Mouse (Mus musculus) forebrain, embryonic 16.5 days (tissue): ENCODE data around the gene Foxi1. TPM values are rescaled to one million over a fixed set of nuclear protein-coding genes. Genes with fewer than 3 reads are reported as not detected.

Experiments
- ATAC-seq: fragments of 200-750 bp; cut with Nextera tagmentation; 2 replicates; pipeline ENCODE4 v1.8.0; 2017; ENCODE audit warnings: mild to moderate bottlenecking, moderate library complexity
- H3K27ac ChIP-seq: fragments of 300-500 bp; sonication (generic); 2 replicates; pipeline ENCODE4 v1.5.1; 2014; ENCODE audit warnings: low read length, control low read depth
- H3K27me3 ChIP-seq: fragments of 300-500 bp; sonication (generic); replicated peaks from 2 replicates; pipeline ENCODE4 v1.6.1; 2014; ENCODE audit warnings: low read length; ENCODE audit not compliant: control insufficient read depth, insufficient read depth
- H3K36me3 ChIP-seq: fragments of 300-500 bp; sonication (generic); 2 replicates; pipeline ENCODE4 v1.6.1; 2014; ENCODE audit not compliant: control insufficient read depth, insufficient read depth
- H3K4me1 ChIP-seq: fragments of 300-500 bp; sonication (generic); replicated peaks from 2 replicates; pipeline ENCODE4 v1.6.1; 2014; ENCODE audit warnings: low read length; ENCODE audit not compliant: control insufficient read depth, insufficient read depth
- H3K4me2 ChIP-seq: fragments of 300-500 bp; sonication (generic); 2 replicates; pipeline ENCODE4 v1.6.1; 2014; ENCODE audit warnings: mild to moderate bottlenecking, low read length, control low read depth
- H3K4me3 ChIP-seq: fragments of 300-500 bp; sonication (generic); replicated peaks from 2 replicates; pipeline ENCODE4 v1.5.1; 2014; ENCODE audit warnings: mild to moderate bottlenecking, low read length, control low read depth
- H3K9ac ChIP-seq: fragments of 300-500 bp; sonication (generic); replicated peaks from 2 replicates; pipeline ENCODE4 v1.6.1; 2014; ENCODE audit warnings: low read depth, low read length, control low read depth
- H3K9me3 ChIP-seq: fragments of 300-500 bp; sonication (generic); 2 replicates; pipeline ENCODE4 v1.6.1; 2016; ENCODE audit warnings: low read length; ENCODE audit not compliant: control insufficient read depth
- WGBS: fragments of 180-500 bp; shearing (Covaris S2); extraction: QIAGEN DNeasy Blood & Tissue Kit; methylation state at CpG from one replicate; pipeline ENCODE4 v1.1.7; 2014; 5-methylcytosine and 5-hydroxymethylcytosine counted together
- polyA plus RNA-seq: library from polyadenylated mRNA; unstranded; fragments of >200 nt; fragmentation: Nextera tagmentation; extraction: Ambion mirVana; gene quantifications from 2 replicates; pipeline ENCODE4 v1.2.1, GENCODE M21; 2015

Gene Foxi1
- polyA plus RNA-seq, 1 experiment from 2014 or later: not detected

- Histone ChIP-seq H3K27me3 (no peaks in the 10 kb centered on the region), H3K36me3 (no peaks in the 10 kb centered on the region), H3K4me2 (no peak overlapping the region), H3K9me3 (no peaks in the 10 kb centered on the region), H3K4me1 (no peaks in the 10 kb centered on the region), H3K9ac (no peak overlapping the region), H3K27ac (no peak overlapping the region), H3K4me3 (no peak overlapping the region)
- ATAC-seq: no peak; the same call in 1 of the 2 replicates
- WGBS: 18% methylated on average over 5 of the region's 5 CpGs
Measured at GRCm38 (mm10) chr11:34212853-34213252, 5.0 kb upstream of the Foxi1 start.

GRCm38 (mm10) chr11:34202769-34203168, 5.1 kb downstream of the Foxi1 start:
- Histone ChIP-seq H3K36me3 (no peaks in the 10 kb centered on the region), H3K4me1 (no peaks in the 10 kb centered on the region), H3K4me2 (no peak overlapping the region), H3K27me3 (no peaks in the 10 kb centered on the region), H3K9me3 (no peaks in the 10 kb centered on the region), H3K4me3 (no peak overlapping the region), H3K9ac (no peak overlapping the region), H3K27ac (no peak overlapping the region)
- no peak for ATAC-seq
- 46% methylated on average over 1 of the region's 1 CpGs for WGBS

GRCm38 (mm10) chr11:34195142-34195541, 12.7 kb downstream of the Foxi1 start:
- Histone ChIP-seq H3K27me3 (no peaks in the 10 kb centered on the region), H3K4me3 (no peak overlapping the region), H3K36me3 (no peaks in the 10 kb centered on the region), H3K9ac (no peak overlapping the region), H3K27ac (no peak overlapping the region), H3K9me3 (no peaks in the 10 kb centered on the region), H3K4me2 (no peak overlapping the region), H3K4me1 (no peaks in the 10 kb centered on the region)
- no peak for ATAC-seq
- 95% methylated on average over 3 of the region's 3 CpGs for WGBS

- WGBS: 64% methylated on average over 9 of the region's 9 CpGs
- no peaks in the 10 kb centered on the region for H3K9me3 ChIP-seq
- no peaks in the 10 kb centered on the region for H3K4me1 ChIP-seq
- no peak overlapping the region for H3K4me2 ChIP-seq
- H3K4me3 ChIP-seq: no peak overlapping the region
- H3K27me3 ChIP-seq: no peaks in the 10 kb centered on the region
- H3K36me3 ChIP-seq: no peaks in the 10 kb centered on the region
- H3K9ac ChIP-seq: no peak overlapping the region
- no peak for ATAC-seq
- H3K27ac ChIP-seq: no peak overlapping the region
Measured at GRCm38 (mm10) chr11:34194158-34194941, 13.5 kb downstream of the Foxi1 start.

DNA sequence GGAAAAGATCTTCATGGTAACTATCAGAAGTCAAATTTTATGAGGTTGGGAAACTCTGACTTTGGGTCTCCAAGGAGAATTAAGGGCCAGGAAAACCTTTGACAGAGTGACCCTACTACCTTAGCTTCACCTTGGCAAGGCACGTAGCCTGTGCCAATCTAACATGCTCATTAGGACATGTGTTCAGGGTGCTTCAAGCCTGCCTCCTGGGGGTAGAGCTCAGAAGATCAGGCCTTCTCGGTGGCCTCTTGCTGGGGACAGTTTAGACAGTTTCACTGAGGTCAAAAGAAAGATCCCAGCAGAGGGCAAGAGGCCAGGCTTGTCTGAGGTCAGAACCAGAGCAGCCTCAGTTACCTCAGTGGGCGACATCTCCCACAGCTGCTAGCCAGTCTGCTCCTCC, 14.2 kb downstream of the Foxi1 start:
- Histone ChIP-seq H3K27ac (no peak overlapping the region), H3K9ac (no peak overlapping the region), H3K4me1 (no peaks in the 10 kb centered on the region), H3K4me2 (no peak overlapping the region), H3K9me3 (no peaks in the 10 kb centered on the region), H3K36me3 (no peaks in the 10 kb centered on the region), H3K27me3 (no peaks in the 10 kb centered on the region), H3K4me3 (no peak overlapping the region)
- no peak for ATAC-seq
- 66% methylated on average over 3 of the region's 3 CpGs for WGBS

GRCm38 (mm10) chr11:34184266-34184665, 23.6 kb downstream of the Foxi1 start:
- 70% methylated on average over 2 of the region's 2 CpGs for WGBS
- H3K4me3 ChIP-seq: no peak overlapping the region

GRCm38 (mm10) chr11:34181214-34182117, 26.4 kb downstream of the Foxi1 start:
- Histone ChIP-seq H3K4me1 (peaks cover 6% of the 10 kb centered on the region; the same call in 1 of the 2 replicates), H3K4me3 (no peak overlapping the region), H3K27ac (no peak overlapping the region), H3K4me2 (no peak overlapping the region), H3K9me3 (no peaks in the 10 kb centered on the region), H3K36me3 (no peaks in the 10 kb centered on the region), H3K27me3 (no peaks in the 10 kb centered on the region), H3K9ac (no peak overlapping the region)
- 28% methylated on average over 8 of the region's 8 CpGs for whole genome bisulfite sequencing
- peak; percentile 67 for ATAC-seq

More at GRCm38 (mm10) chr11:34184266-34184665, 23.6 kb downstream of the Foxi1 start:
- no peaks in the 10 kb centered on the region for H3K36me3 ChIP-seq
- no peak for ATAC-seq
- no peak overlapping the region for H3K9ac ChIP-seq
- H3K27me3 ChIP-seq: no peaks in the 10 kb centered on the region
- H3K9me3 ChIP-seq: no peaks in the 10 kb centered on the region
- H3K4me2 ChIP-seq: no peak overlapping the region
- H3K4me1 ChIP-seq: peaks cover 6% of the 10 kb centered on the region; the same call in 1 of the 2 replicates
- H3K27ac ChIP-seq: no peak overlapping the region

GRCm38 (mm10) chr11:34178752-34179151, 29.1 kb downstream of the Foxi1 start:
- Histone ChIP-seq H3K4me1 (peaks cover 6% of the 10 kb centered on the region; the same call in 1 of the 2 replicates), H3K27me3 (no peaks in the 10 kb centered on the region), H3K4me3 (no peak overlapping the region), H3K36me3 (no peaks in the 10 kb centered on the region), H3K9me3 (no peaks in the 10 kb centered on the region), H3K9ac (no peak overlapping the region), H3K4me2 (no peak overlapping the region), H3K27ac (no peak overlapping the region)
- ATAC-seq: no peak
- 81% methylated on average over 2 of the region's 2 CpGs for WGBS

DNA sequence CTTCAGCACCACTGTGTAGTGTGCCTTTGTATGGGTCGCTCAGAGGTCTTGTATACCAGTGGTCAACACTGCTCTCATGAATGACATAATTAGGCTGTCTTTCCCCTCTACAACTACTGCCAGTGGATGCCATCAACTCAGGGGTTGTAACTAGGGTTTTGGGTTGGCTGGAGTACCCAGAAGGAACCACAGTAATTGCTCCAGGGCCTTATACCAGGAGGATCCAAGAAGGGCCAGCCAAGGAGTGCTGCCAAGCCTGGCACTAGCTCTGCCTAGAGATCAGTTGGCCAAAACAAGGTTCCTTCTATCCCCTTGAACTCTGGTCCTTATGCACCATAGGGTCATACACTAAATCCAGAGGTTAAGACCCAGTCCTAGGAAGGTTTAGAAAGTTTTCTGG, 31.5 kb downstream of the Foxi1 start:
- no peak overlapping the region for H3K27ac ChIP-seq
- H3K4me2 ChIP-seq: no peak overlapping the region
- 75% methylated on average over 1 of the region's 1 CpGs for WGBS
- no peak for ATAC-seq
- no peak overlapping the region for H3K4me3 ChIP-seq
- H3K36me3 ChIP-seq: no peaks in the 10 kb centered on the region
- H3K4me1 ChIP-seq: no peaks in the 10 kb centered on the region; the same call in 1 of the 2 replicates
- no peak overlapping the region for H3K9ac ChIP-seq
- H3K27me3 ChIP-seq: no peaks in the 10 kb centered on the region
- no peaks in the 10 kb centered on the region for H3K9me3 ChIP-seq
